Mouse (Mus musculus) common myeloid progenitor, adult 5-6 weeks (primary cell): ENCODE results near the gene Rbm20. TPM values are rescaled to one million over a fixed set of nuclear protein-coding genes. Genes with fewer than 3 reads are reported as not detected.

Experiments used
- ATAC-seq: replicated peaks from 2 replicates; pipeline ENCODE4 v1.8.0; 2016; ENCODE audit warnings: low read depth, mild to moderate bottlenecking, moderate TSS enrichment, inconsistent platforms; ENCODE audit not compliant: poor library complexity, severe bottlenecking
- total RNA-seq: library from RNA; stranded (forward); fragments of 200-1000, 187-1606 nt; gene quantifications from 2 replicates; pipeline ENCODE4 v1.2.3, GENCODE M21; 2017

Rbm20 gene
- total RNA-seq, 1 experiment from 2014 or later = 0.69 TPM

- 0 out of 2 replicates have a peak, but pooled peaks have one; percentile 58 for ATAC-seq
Observed at GRCm38 (mm10) chr19:53668821-53669220, 8.3 kb upstream of the Rbm20 start.

GRCm38 (mm10) chr19:53670625-53671141, 6.4 kb upstream of the Rbm20 start:
- ATAC-seq = no peak

GRCm38 (mm10) chr19:53671432-53671831, 5.7 kb upstream of the Rbm20 start:
- no peak for ATAC-seq

GRCm38 (mm10) chr19:53674131-53674925, 2.8 kb upstream of the Rbm20 start:
- no peak for ATAC-seq

- 0 out of 2 replicates have a peak, but pooled peaks have one; percentile 45 for ATAC-seq
Observed at GRCm38 (mm10) chr19:53676228-53676627, 878 bp upstream of the Rbm20 start.

GRCm38 (mm10) chr19:53679194-53679593, 2.1 kb downstream of the Rbm20 start:
- ATAC-seq = no peak

- no peak for ATAC-seq
Observed at GRCm38 (mm10) chr19:53679981-53680380, 2.9 kb downstream of the Rbm20 start.

- ATAC-seq = no peak
Observed at GRCm38 (mm10) chr19:53682427-53682826, 5.3 kb downstream of the Rbm20 start.

GRCm38 (mm10) chr19:53687592-53687991, 10.5 kb downstream of the Rbm20 start:
- ATAC-seq = no peak

GRCm38 (mm10) chr19:53690816-53691215, 13.7 kb downstream of the Rbm20 start:
- no peak for ATAC-seq

GRCm38 (mm10) chr19:53694020-53694419, 16.9 kb downstream of the Rbm20 start:
- no peak for ATAC-seq

- ATAC-seq = no peak
Observed at GRCm38 (mm10) chr19:53696079-53696478, 19.0 kb downstream of the Rbm20 start.

GRCm38 (mm10) chr19:53696655-53697054, 19.5 kb downstream of the Rbm20 start:
- ATAC-seq = no peak

GRCm38 (mm10) chr19:53697376-53698126, 20.4 kb downstream of the Rbm20 start:
- ATAC-seq = no peak

GRCm38 (mm10) chr19:53699671-53700070, 22.6 kb downstream of the Rbm20 start:
- ATAC-seq = no peak

- ATAC-seq = no peak
Observed at GRCm38 (mm10) chr19:53701434-53701833, 24.3 kb downstream of the Rbm20 start.

GRCm38 (mm10) chr19:53704895-53705823, 28.1 kb downstream of the Rbm20 start:
- ATAC-seq = peak; percentile 92

GRCm38 (mm10) chr19:53708401-53708800, 31.3 kb downstream of the Rbm20 start:
- no peak for ATAC-seq

- peak; percentile 52; the same call in 1 of the 2 replicates for ATAC-seq
Observed at GRCm38 (mm10) chr19:53710861-53711260, 33.8 kb downstream of the Rbm20 start.
